Mouse (Mus musculus) megakaryocyte, embryonic 14.5 days (primary cell): ENCODE results near the gene Zfp512b.

Source experiments
- FLI1 ChIP-seq: IDR thresholded peaks from 2 replicates; pipeline ENCODE4 v1.6.1; 2012; ENCODE audit warnings: low read length, inconsistent platforms, mixed read lengths
- GATA1 ChIP-seq: IDR thresholded peaks from 3 replicates; pipeline ENCODE4 v1.6.1; 2012; ENCODE audit warnings: mixed read lengths, low read length, inconsistent platforms, borderline replicate concordance

DNA sequence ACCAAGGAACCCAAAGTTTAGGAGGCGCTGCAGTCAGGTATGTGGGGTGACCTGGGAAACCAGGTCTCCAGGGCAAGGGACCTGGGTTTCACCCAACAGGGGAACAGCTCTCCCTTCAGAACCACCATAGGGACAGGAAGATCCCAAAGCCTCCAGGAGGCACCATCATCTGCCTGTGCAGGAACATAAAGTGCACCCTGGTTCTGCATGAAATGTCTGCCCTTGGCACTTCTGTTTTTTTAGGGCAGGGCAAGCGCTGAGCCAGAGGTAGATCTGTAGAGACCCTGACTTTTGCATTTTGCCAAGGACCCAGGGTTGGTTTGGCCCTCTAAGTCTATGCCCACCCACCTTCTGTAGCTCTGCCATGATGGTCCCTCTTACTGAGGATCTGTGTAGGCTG lies 10.2 kb downstream of the Zfp512b start:
- TF ChIP-seq GATA1, result no peak
- no peak for TF ChIP-seq FLI1
